Mouse (Mus musculus) heart, adult 10 weeks (tissue): ENCODE data around the gene Lrrc75a. TPM values are rescaled to one million over a fixed set of nuclear protein-coding genes. Genes with fewer than 3 reads are reported as not detected.

Source experiments
- polyA plus RNA-seq: library from polyadenylated mRNA; stranded (reverse); fragments of 350-450 nt; fragmentation: Illumina TruSeq; extraction: RNeasy Lipid Tissue Mini Kit (QIAGEN cat#74804); gene quantifications from one replicate; pipeline ENCODE4 v1.2.3, GENCODE M21; 2014; ENCODE audit warnings: low read depth, low replicate concordance

The Lrrc75a gene
- polyA plus RNA-seq: 6.5 TPM

DNA sequence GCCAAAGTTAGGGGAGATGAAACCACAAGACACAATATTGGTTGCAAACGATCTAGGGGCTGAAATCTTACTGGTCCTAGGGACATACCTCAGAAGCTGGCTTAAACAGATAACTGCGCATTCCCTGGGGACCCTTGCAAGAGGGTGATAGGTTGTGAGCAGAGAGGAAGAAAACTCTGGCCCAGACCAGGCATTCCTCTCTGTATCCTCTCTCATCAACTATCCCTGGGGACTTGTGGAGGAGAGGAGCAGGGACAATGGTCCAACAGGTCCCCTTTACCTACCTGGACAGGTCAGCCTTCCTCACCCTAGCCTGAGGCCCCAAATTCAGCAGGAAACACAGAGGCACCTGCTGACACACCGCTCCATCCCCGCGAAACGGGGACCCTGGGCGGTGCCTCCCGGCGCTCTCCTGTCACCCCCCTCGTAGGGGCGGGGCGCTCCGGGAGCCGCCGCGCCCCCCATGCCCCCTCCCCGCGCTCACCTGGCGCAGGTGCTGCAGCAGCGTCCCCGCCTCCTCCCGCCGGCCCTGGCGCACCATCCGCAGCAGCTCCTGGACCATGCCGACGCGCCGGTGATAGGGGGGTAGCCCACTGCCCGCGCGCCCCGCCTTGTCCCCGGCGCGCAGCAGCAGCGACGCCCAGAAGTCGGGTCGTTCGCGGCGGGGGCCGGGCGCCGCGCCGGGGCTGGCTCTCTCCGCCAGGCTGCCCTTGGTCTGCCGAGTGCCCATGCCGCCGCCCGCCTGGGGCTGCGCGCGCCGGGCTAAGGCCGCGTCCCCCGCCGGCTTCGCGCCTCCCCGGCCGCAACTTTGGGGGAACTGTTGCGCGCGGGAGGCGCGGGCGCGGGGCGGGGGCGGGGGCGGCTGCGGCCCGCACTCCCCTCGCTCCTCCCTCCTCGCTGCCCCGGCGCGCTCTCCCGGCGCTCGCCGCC is at the start of gene Lrrc75a:
TSS of gene Lrrc75a (minus strand) at position 863 of the 930 bp plus-strand sequence.

DNA sequence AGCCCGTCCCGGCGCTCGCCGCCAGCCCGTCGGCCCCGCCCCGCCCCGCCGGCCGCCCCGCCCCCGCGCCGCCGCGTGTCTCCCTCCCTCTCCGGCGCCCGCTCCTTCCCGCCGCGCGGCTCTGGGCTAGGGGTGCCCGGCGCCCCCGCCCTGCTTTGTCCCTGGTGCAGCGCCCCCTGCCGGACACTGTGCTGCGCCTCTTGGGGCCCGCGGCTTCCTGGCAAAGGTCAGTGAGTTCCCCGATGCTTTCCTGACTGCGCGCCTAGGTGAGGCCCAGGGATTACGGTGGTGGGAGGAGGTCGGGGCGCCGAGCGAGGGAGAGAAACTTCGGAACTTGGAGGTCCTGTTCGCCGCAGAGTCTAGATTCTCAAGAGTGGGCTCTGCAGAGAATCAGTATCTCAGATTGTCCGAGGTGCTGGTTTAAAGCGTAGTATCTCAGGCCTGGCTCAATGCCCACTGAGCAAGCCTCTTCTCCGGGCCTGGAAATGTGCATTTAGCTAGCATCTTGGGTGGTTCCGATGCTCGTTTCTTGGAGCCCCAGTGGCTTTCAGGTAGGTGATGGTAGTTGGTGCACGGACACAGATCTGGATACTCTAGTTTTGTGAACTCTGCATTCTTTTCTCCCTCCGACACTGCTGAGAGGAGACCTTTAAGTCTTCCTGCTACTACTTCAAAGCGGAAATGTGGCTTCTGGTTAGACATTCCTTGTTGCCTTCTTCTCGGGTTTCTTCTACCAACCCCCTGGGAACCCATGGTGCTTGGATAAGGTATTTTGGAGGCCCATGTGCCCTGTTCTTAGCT is 468 bp upstream of the Lrrc75a start, which contains the start of gene Mmgt2:
TSS of gene Mmgt2 (plus strand) at position 74 of the 801 bp plus-strand sequence.

DNA sequence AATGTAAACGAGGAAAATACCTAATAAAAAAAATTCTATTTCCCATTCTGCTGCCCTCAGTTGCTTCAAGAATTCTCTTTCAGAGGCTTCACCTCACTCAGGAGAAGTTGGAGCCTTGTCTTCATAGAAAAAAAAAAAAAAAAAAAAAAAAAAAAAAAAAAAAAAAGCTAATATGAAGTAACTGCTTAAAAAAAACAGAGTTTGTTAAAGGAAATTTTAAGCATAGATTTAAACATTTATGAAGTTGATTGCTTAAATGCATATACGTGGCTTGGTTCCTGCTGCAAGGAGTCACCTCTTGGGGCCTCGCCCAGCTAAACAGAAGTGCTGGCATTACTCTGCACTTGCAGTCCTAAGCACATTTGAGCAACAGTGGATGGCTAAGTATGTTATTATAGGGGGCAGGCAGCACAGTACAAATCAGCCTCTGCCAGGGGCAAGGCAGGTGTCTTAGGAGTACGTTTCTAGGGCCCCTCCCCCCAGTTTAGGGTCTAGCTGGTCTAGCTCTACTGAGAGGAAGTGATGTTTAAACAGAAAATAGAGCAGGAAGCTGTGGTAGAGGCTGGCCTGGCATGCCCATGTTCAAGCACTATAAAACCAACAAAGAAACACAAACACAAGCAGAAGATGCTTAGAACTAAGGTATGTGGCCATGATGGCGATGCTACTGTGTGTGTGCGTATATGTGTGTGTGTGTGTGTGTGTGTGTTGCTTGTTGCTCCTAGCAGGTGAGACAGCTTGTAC is 74.2 kb downstream of the Lrrc75a start, which contains the start of gene Trpv2:
TSS of gene Trpv2 (plus strand) at position 528 of the 744 bp plus-strand sequence.

Other genes starting within 250 kb of the Lrrc75a start
- 4.8 TPM for gene Pigl, start 190.1 kb downstream of the Lrrc75a start, polyA plus RNA-seq
- gene Ncor1, start 190.0 kb downstream of the Lrrc75a start, polyA plus RNA-seq: 82.6 TPM
- gene Cenpv, start 109.3 kb downstream of the Lrrc75a start, polyA plus RNA-seq: 28.9 TPM
- gene Ubb, start 97.4 kb downstream of the Lrrc75a start, polyA plus RNA-seq: 981 TPM
- gene Trpv2, start 74.0 kb downstream of the Lrrc75a start, polyA plus RNA-seq: 4.1 TPM
- gene Mmgt2, start 141 bp upstream of the Lrrc75a start, polyA plus RNA-seq: 17.9 TPM
- 2.0 TPM for gene Zfp287, start 83.4 kb upstream of the Lrrc75a start, polyA plus RNA-seq
- not detected for gene Gm10428, start 104.6 kb upstream of the Lrrc75a start, polyA plus RNA-seq
- 1.5 TPM for gene Zfp286, start 140.9 kb upstream of the Lrrc75a start, polyA plus RNA-seq
- 4.9 TPM for gene Trim16, start 171.7 kb upstream of the Lrrc75a start, polyA plus RNA-seq
- 0.26 TPM for gene Fbxw10, start 198.5 kb upstream of the Lrrc75a start, polyA plus RNA-seq
- 24.4 TPM for gene Tvp23b, start 230.9 kb upstream of the Lrrc75a start, polyA plus RNA-seq